Mouse (Mus musculus) C2C12 (cell line): Measurements from ENCODE around the gene Rnf217.

Experiments used
- CEBPB ChIP-seq: IDR thresholded peaks from one replicate; pipeline ENCODE4 v1.6.1; 2011; ENCODE audit warnings: low read depth, mild to moderate bottlenecking, control low read depth, moderate library complexity
- CTCF ChIP-seq: IDR thresholded peaks from one replicate; pipeline ENCODE4 v1.5.1; 2011; ENCODE audit not compliant: control insufficient read depth, insufficient read depth, insufficient read length
- MAX ChIP-seq: IDR thresholded peaks from one replicate; pipeline ENCODE4 v1.6.1; 2011; ENCODE audit warnings: mild to moderate bottlenecking, control low read depth
- MYOD1 ChIP-seq: IDR thresholded peaks from one replicate; pipeline ENCODE4 v1.6.1; 2011; ENCODE audit warnings: low read depth; ENCODE audit not compliant: control insufficient read depth, insufficient read length
- MYOG ChIP-seq: IDR thresholded peaks from one replicate; pipeline ENCODE4 v1.6.1; 2011; ENCODE audit not compliant: control insufficient read depth, insufficient read length; ENCODE audit errors: extremely low read depth
- USF1 ChIP-seq: IDR thresholded peaks from one replicate; pipeline ENCODE4 v1.6.1; 2011; ENCODE audit warnings: low read depth, mild to moderate bottlenecking, control low read depth, moderate library complexity

DNA sequence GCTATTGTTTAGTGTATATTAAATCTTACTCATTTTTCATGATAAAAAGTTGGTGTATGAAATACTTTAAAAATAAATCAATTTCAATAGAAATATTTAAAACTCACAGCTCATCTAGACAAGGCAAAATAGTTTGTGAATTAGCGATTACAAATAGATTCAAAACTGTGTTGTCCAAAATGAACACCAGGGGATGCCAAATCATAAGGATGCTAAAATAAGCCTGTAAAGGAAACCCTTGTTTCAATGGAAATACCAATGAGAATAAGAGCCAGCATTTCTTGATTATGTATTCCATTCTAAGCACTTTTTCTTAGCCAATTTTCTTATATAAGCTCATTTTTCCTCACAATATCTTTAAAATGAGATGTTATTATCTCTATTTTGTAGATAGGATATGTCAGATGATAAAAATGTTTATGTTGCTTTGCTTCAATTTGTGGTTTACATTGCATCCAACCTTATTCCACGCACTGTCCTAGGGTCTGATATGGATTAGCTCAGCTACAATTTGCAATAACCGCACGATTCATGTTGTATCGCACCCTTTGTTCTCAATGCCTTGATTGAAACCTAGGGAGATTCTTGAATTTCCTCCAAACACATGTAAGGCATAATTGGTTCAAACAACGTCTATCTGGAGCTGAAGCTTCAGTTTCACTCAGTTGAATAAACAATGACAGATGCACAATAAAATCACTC lies 143.0 kb downstream of the Rnf217 start:
- TF ChIP-seq CEBPB (no peak), CTCF (no peak), MYOG (no peak), USF1 (no peak), MAX (no peak), MYOD1 (no peak)
